Mouse (Mus musculus): ENCODE data around the gene Rnaset2a. TPM values are rescaled to one million over a fixed set of nuclear protein-coding genes. Genes with fewer than 3 reads are reported as not detected.

Rnaset2a gene
- polyA plus RNA-seq (2021; fragmentation: Nextera tagmentation): 23.4 and 32.0 TPM in 2 replicates
- long read RNA-seq, experiment 1, transcript Rnaset2a-201 (9 exons, 1,793 nt): major isoform, 48 of 51 reads
- long read RNA-seq, experiment 1, partial matches to known transcripts: 2 of 51 reads
- long read RNA-seq, experiment 1, other reads (novel, unspliced or antisense): 0 of 51 reads
- long read RNA-seq, experiment 2, transcript Rnaset2a-201 (9 exons, 1,793 nt): major isoform, 14 of 15 reads
- long read RNA-seq, experiment 2, partial matches to known transcripts: 0 of 15 reads
- long read RNA-seq, experiment 2, other reads (novel, unspliced or antisense): 0 of 15 reads

DNA sequence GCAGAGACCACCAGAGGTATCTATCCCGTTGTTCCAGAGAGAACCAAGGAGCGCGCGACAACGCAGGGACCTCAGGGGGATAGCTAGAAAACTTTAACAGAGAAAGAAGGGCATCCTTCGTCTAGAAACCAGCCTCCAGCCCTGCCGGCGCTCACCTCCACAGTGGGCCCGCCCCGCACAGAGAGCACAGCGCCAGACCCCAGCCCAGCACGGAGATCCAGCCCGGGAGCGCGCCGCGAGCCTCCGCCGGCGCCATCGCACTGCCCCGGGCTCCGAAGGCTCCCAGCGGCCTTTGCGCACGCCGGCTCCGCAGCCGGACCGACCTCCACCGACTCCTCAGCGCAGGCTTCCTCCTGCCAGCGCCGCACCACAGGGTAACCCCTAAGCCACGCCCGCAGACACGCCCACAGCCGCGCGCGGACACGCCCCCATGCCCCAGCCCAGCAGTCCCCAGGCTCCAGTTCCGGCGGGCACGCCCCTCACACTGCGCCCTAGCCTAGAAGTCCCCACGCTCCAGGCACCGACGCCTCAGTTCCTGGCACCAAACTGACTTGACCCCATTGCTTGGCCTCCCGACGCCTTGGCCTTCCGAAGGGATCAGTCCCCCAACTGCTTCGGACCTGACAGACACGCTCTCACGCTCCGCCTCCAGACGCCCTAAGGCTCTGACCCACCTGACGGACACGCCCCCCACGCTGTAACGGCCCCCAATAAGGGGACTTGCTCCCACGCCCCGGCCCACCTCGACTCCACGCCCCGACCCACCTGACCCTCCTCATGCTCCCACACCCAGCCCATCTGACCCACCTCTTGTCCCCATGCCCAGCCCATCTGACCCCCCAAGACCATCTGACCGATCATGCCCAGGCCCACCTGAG is at the start of gene Rnaset2a, which contains the start of gene Gm49673:
TSS of gene Rnaset2a (minus strand) at position 659 of the 878 bp plus-strand sequence.
TSS of gene Gm49673 (minus strand) at position 350 of the 878 bp plus-strand sequence.

DNA sequence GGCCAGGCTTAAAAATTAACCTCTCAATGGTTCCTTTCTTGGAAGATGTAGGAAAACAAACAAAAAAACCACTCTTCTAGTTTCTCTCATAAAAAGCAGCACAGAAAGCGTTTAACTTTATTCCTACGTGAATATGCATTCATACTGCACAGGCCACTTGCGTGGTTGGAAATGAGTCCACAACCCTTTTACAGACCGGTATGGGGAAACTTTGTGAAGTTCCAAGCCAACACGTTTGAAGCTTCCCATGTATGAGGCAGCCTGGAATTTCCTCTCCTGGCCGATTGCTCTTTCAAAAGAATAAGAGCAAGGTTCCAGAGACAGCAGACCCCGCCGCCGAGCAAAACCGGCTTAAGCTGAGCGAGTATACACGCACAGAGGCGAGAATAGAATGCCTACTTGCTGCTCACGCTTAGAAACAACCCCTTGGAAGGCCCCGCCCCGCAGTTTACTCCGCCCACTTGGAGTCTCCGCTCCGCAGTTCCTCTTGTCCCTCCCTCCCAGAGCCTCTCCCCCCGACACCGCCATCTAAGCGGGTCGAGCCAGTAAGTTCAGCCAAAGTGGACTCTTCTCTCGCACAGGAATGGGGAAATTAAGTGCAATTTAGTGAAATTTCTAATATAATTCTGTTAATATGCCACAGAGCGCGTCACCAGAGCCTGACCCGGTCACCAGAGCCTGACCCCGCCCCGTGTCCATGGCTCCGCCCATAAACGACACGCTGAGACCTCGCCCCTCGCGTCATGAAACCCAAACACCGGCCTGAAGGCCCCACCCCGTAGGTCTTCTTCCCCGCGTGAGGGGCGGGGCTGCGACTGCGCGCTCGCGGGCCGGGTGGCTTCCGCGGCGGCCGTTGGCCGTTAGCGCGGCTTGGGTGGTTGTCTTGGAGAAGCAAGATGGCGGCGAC is 17.1 kb upstream of the Rnaset2a start, which contains the start of gene Fgfr1op:
TSS of gene Fgfr1op (plus strand) at position 801 of the 907 bp plus-strand sequence.

Other genes with a start within 250 kb of the Rnaset2a start
- gene Tagap, start 222.1 kb downstream of the Rnaset2a start, polyA plus RNA-seq (2021; fragmentation: Nextera tagmentation): 0.72 and 0.82 TPM in 2 replicates
- gene Rsph3a, start 202.5 kb downstream of the Rnaset2a start, polyA plus RNA-seq (2021; fragmentation: Nextera tagmentation): 85.9 and 87.1 TPM in 2 replicates
- 0.16 and 0.23 TPM in 2 replicates for gene Gm49673, start 309 bp downstream of the Rnaset2a start, polyA plus RNA-seq (2021; fragmentation: Nextera tagmentation)
- gene Fgfr1op, start 17.4 kb upstream of the Rnaset2a start, polyA plus RNA-seq (2021; fragmentation: Nextera tagmentation): 7.5 and 9.4 TPM in 2 replicates
- gene Ccr6, start 87.9 kb upstream of the Rnaset2a start, polyA plus RNA-seq (2021; fragmentation: Nextera tagmentation): not detected in 2 replicates
- 640 and 708 TPM in 2 replicates for gene Mpc1, start 134.8 kb upstream of the Rnaset2a start, polyA plus RNA-seq (2021; fragmentation: Nextera tagmentation)
- gene Sft2d1, start 163.0 kb upstream of the Rnaset2a start, polyA plus RNA-seq (2021; fragmentation: Nextera tagmentation): 142 and 144 TPM in 2 replicates
- gene Prr18, start 189.4 kb upstream of the Rnaset2a start, polyA plus RNA-seq (2021; fragmentation: Nextera tagmentation): 10.3 and 11.9 TPM in 2 replicates
- 0.44 and 0.48 TPM in 2 replicates for gene T2, start 207.9 kb upstream of the Rnaset2a start, polyA plus RNA-seq (2021; fragmentation: Nextera tagmentation)

All from layer of hippocampus, adult 6 months (tissue).